Mouse (Mus musculus) cortical plate, adult 2 months (tissue): ENCODE measurements around the gene Cwc25.

Experiments
- CTCF ChIP-seq: fragments of 200-500 bp; IDR thresholded peaks from 2 replicates; pipeline ENCODE4 v1.5.1; 2011; ENCODE audit warnings: mild to moderate bottlenecking, control low read depth, low read length; ENCODE audit not compliant: insufficient read depth; ENCODE audit errors: extremely low read depth
- POLR2A ChIP-seq: fragments of 200-500 bp; IDR thresholded peaks from 2 replicates; pipeline ENCODE4 v1.6.1; 2011; ENCODE audit warnings: mild to moderate bottlenecking, low read length, control low read depth; ENCODE audit not compliant: insufficient read depth; ENCODE audit errors: extremely low read depth

DNA sequence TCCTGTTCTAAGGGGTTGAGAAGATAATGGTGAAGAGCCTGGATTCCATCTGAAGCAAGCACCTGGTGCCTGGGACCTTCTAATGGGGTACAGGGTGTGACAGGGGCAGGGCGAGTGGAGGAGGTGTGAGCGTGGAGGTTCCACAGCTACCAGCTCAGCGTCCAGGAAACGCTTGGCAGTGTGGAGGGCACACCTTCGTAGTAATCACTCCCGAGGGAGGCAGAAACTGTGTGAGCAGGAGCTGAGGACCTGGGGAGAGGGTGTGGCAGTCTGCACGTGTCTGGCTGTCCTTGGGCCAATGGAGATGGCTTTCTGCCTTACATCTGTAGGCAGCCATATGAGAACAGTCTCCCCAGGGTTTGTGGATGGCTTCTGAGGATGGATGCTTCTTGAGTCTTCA, 46.7 kb upstream of the Cwc25 start:
- TF ChIP-seq POLR2A (no peak), CTCF (no peak)
